Mouse (Mus musculus) stomach, postnatal 0 days (tissue): ENCODE data around the gene Zer1. TPM values are rescaled to one million over a fixed set of nuclear protein-coding genes. Genes with fewer than 3 reads are reported as not detected.

Source experiments
- ATAC-seq: fragments of 200-750 bp; cut with Nextera tagmentation; 2 replicates; pipeline ENCODE4 v1.8.0; 2017; ENCODE audit not compliant: low FRiP score, low TSS enrichment
- DNase-seq: peaks from one replicate; pipeline ENCODE4 v3.0.0-alpha.2; 2016; ENCODE audit warnings: low spot score
- H3K27ac ChIP-seq: fragments of 300-500 bp; sonication (generic); replicated peaks from 2 replicates; pipeline ENCODE4 v1.5.1; 2014; ENCODE audit warnings: mild to moderate bottlenecking, control low read depth
- H3K27me3 ChIP-seq: fragments of 300-500 bp; sonication (generic); 2 replicates; pipeline ENCODE4 v1.6.1; 2014; ENCODE audit warnings: low read length; ENCODE audit not compliant: control insufficient read depth, insufficient read depth
- H3K36me3 ChIP-seq: fragments of 300-500 bp; sonication (generic); 2 replicates; pipeline ENCODE4 v1.6.1; 2014; ENCODE audit warnings: low read length, mixed read lengths; ENCODE audit not compliant: control insufficient read depth, insufficient read depth
- H3K4me1 ChIP-seq: fragments of 300-500 bp; sonication (generic); replicated peaks from 2 replicates; pipeline ENCODE4 v1.6.1; 2014; ENCODE audit warnings: antibody characterized with exemption; ENCODE audit not compliant: control insufficient read depth, insufficient read depth
- H3K4me2 ChIP-seq: fragments of 300-500 bp; sonication (generic); replicated peaks from 2 replicates; pipeline ENCODE4 v1.6.1; 2014; ENCODE audit warnings: low read depth, mild to moderate bottlenecking, control low read depth, moderate library complexity
- H3K4me3 ChIP-seq: fragments of 300-500 bp; sonication (generic); 2 replicates; pipeline ENCODE4 v1.5.1; 2014; ENCODE audit warnings: low read depth, low read length, control low read depth
- H3K9ac ChIP-seq: fragments of 300-500 bp; sonication (generic); 2 replicates; pipeline ENCODE4 v1.6.1; 2014; ENCODE audit warnings: mild to moderate bottlenecking, low read length, control low read depth, mixed read lengths
- H3K9me3 ChIP-seq: fragments of 300-500 bp; sonication (generic); 2 replicates; pipeline ENCODE4 v1.6.1; 2016; ENCODE audit warnings: low read length; ENCODE audit not compliant: control insufficient read depth
- CTCF ChIP-seq: IDR thresholded peaks from 2 replicates; pipeline ENCODE4 v1.5.1; 2016; ENCODE audit warnings: antibody characterized with exemption, low read depth, mild to moderate bottlenecking, moderate library complexity
- EP300 ChIP-seq: optimal IDR thresholded peaks from 2 replicates; pipeline ENCODE3; 2016; ENCODE audit warnings: antibody characterized with exemption
- WGBS: fragments of 180-500 bp; shearing (Covaris S2); extraction: QIAGEN DNeasy Blood & Tissue Kit; methylation state at CpG from one replicate; pipeline ENCODE4 v1.1.7; 2014; 5-methylcytosine and 5-hydroxymethylcytosine counted together
- polyA plus RNA-seq: library from polyadenylated mRNA; unstranded; fragments of >200 nt; fragmentation: Nextera tagmentation; extraction: Ambion mirVana; gene quantifications from 2 replicates; pipeline ENCODE4 v1.2.1, GENCODE M21; 2015

The Zer1 gene
- polyA plus RNA-seq, 1 experiment from 2014 or later = 3.1 TPM

DNA sequence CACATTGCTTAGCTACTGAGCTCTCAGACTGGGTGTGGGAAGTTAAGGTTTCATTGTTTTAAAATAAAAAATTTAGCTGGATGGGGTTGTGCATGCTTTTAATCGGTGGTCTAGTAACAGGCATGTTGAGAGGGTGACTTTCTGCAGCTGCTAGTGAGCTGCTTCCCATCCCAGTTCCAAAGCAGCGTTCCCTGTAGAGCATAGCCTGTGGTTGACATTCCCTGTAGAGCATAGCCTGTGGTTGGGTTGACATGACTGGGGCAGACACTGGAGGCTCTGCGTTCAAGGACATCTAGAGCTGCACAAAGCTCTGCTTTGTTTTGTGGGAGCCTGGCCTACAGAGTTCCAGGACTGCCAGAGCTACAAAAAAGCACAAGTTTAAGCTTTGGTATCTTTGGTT lies 51.1 kb downstream of the Zer1 start:
- no peak for TF ChIP-seq EP300
- no peak for TF ChIP-seq CTCF
- H3K4me1 ChIP-seq = peaks cover 1% of the 10 kb centered on the region; the same call in 1 of the 2 replicates
- H3K36me3 ChIP-seq = peaks cover 3% of the 10 kb centered on the region; the same call in 1 of the 2 replicates
- H3K9me3 ChIP-seq = no peaks in the 10 kb centered on the region
- no peak overlapping the region for H3K27ac ChIP-seq
- 79% methylated on average over 3 of the region's 3 CpGs for WGBS
- no peak for DNase-seq
- no peak for ATAC-seq
- H3K4me2 ChIP-seq = no peak overlapping the region
- no peak overlapping the region for H3K9ac ChIP-seq
- no peaks in the 10 kb centered on the region for H3K27me3 ChIP-seq
- H3K4me3 ChIP-seq = no peak overlapping the region

DNA sequence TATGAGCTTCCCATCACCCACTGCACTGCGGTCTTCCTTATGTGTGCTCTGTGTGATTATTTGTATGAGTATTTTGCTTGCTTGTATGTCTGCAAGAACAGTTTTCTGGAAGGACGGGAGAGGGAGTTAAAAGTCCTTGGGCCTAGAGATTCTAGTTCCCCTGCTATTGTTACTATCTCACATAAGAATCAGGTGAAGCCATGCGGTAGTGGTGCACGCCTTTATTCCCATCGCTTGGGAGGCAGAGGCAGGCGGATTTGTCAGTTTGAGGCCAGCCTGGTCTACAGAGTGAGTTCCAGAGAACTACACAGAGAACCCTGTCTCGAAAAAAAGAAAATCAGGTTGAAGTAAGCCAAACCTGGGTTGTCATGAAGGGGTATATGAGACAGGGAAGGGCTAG lies 51.5 kb downstream of the Zer1 start:
- Histone ChIP-seq H3K27ac (no peak overlapping the region), H3K36me3 (peaks cover 3% of the 10 kb centered on the region; the same call in 1 of the 2 replicates), H3K4me3 (no peak overlapping the region), H3K27me3 (no peaks in the 10 kb centered on the region), H3K9me3 (no peaks in the 10 kb centered on the region), H3K4me1 (no peaks in the 10 kb centered on the region), H3K4me2 (no peak overlapping the region), H3K9ac (no peak overlapping the region)
- ATAC-seq = no peak
- WGBS = 72% methylated on average over 7 of the region's 7 CpGs
- no peak for DNase-seq
- no peak for TF ChIP-seq EP300
- no peak for TF ChIP-seq CTCF

DNA sequence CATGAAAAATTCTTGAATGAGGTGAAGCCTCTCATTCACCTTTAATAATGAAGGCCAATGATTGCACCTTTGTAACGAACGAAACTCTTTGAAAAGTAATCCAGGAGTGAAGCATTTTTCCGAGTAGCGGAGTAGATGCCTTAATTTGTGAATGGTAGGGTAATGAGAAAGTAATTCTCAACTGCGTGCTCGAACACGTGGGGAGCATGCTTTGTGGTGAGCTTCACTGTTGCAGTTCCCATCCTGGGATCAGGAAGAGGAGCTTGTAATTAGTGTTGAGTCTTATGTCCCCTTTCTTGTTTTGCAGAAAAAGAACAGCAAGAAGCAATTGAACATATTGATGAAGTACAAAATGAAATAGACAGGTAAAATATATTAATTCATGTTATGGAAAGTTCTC lies 56.4 kb downstream of the Zer1 start:
- Histone ChIP-seq H3K36me3 (no peaks in the 10 kb centered on the region), H3K4me2 (peak overlapping the region; percentile 81), H3K27ac (no peak overlapping the region), H3K4me3 (peak overlapping the region; percentile 62), H3K4me1 (peaks cover 2% of the 10 kb centered on the region; the same call in 1 of the 2 replicates), H3K9me3 (no peaks in the 10 kb centered on the region), H3K9ac (no peak overlapping the region), H3K27me3 (no peaks in the 10 kb centered on the region)
- TF ChIP-seq CTCF (no peak), EP300 (no peak)
- ATAC-seq = no peak
- 15% methylated on average over 7 of the region's 7 CpGs for WGBS
- DNase-seq = no peak

DNA sequence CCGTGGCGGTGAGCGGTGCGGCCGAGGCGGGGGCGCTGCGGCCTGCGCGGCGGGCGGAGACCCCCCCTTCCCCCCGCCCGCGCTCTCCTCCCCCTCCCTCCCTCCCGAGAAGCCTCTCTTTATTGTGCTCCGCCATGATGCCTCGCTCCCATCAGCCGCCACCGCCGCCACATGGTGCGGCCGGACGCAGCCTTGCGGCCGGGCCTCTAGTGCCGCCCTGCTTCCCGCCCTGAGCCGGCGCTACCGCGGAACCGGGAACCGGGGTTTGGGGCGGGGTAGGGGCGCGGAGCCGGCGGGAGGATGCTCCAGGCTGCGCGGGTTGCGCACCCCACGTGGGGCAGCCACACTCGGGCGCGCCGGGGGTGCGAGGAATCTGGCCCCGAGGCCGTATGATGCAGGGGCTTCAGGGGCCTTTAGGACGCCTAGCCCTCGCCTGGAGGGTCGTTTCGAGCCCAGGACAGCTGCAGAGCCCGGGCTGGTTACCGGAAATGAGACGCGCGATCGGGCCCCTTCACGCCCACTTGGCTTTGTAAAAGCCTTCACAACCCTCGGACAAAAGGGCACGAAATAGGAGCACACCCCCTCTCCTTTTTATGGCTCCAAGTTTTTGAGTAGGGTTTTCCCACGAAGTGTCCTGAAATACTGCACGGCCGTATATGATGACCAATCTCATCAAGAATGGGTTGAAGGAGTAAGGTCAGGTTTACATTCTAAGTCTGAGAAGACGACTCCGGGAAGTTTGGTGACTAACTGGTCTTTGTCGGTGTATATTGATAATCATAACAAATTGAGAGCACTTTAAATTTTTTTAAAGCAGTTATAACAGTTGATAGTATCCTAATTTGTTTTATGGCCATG lies 57.1 kb downstream of the Zer1 start:
- TF ChIP-seq EP300 (no peak), CTCF (0 out of 2 replicates have a peak, but pooled peaks have one; percentile 3)
- peak; percentile 59 for DNase-seq
- peak; percentile 5; the same call in 1 of the 2 replicates for ATAC-seq
- Histone ChIP-seq H3K4me2 (peak overlapping the region; percentile 81), H3K9ac (peak overlapping the region; percentile 92), H3K27ac (peak overlapping the region; percentile 99), H3K9me3 (no peaks in the 10 kb centered on the region), H3K4me1 (peaks cover 2% of the 10 kb centered on the region; the same call in 1 of the 2 replicates), H3K27me3 (no peaks in the 10 kb centered on the region), H3K4me3 (peak overlapping the region; percentile 62), H3K36me3 (no peaks in the 10 kb centered on the region)
- under 1% methylated on average over 58 of the region's 69 CpGs for WGBS

DNA sequence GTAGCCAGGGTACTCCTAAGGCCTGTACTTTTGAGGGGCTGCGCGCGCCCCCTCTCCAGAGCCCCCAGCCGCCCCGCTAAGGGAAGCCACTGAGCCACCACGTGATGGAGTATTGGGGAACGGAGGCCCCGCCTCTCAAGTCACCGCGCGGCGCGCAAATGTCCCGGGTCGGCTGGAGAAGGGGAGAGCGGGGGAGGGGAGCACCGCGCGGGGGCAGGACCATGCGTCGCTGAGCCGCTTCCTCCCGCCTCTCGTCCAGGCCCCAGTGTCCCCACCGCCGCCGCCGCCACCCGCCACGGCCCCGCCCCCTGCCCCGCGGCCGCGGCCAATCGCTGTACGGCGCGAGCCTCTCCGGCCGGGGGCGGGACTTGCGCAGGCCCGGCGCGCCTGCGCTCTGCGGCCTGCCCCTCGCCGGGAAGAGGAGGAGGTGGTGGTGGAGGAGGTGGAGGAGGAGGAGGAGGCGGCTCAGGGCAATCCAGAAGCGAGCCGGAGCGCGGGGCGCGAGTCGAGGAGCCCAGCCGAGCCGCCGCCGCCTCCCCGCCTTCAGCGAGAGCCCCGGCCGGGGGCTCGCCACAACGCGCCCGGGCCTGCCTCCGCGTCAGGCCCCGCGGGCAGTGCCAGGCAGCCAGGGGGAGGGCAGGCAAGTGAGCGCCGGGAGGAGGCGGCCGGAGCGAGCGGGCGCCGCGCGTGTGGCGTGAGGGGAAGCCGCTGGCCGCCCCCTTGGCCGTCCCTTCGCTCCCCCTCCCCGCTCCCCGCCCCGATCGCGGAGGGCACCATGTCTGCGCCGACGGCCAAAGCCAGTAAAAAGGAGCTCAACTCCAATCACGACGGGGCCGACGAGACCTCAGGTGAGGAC lies 58.1 kb downstream of the Zer1 start:
- Histone ChIP-seq H3K4me3 (peak overlapping the region; percentile 62), H3K27me3 (no peaks in the 10 kb centered on the region), H3K9me3 (no peaks in the 10 kb centered on the region), H3K4me1 (peaks cover 2% of the 10 kb centered on the region; the same call in 1 of the 2 replicates), H3K4me2 (peak overlapping the region; percentile 81), H3K27ac (peak overlapping the region; percentile 99), H3K36me3 (no peaks in the 10 kb centered on the region), H3K9ac (peak overlapping the region; percentile 92)
- no peak; the same call in 1 of the 2 replicates for TF ChIP-seq CTCF
- TF ChIP-seq EP300 = no peak
- peak; percentile 93 for ATAC-seq
- WGBS = under 1% methylated on average over 47 of the region's 101 CpGs
- peak; percentile 97 for DNase-seq
